Mouse (Mus musculus): ENCODE measurements around the gene Abcb8. TPM values are rescaled to one million over a fixed set of nuclear protein-coding genes. Genes with fewer than 3 reads are reported as not detected.

The Abcb8 gene
- total RNA-seq, 1 experiment: 46.5 TPM

DNA sequence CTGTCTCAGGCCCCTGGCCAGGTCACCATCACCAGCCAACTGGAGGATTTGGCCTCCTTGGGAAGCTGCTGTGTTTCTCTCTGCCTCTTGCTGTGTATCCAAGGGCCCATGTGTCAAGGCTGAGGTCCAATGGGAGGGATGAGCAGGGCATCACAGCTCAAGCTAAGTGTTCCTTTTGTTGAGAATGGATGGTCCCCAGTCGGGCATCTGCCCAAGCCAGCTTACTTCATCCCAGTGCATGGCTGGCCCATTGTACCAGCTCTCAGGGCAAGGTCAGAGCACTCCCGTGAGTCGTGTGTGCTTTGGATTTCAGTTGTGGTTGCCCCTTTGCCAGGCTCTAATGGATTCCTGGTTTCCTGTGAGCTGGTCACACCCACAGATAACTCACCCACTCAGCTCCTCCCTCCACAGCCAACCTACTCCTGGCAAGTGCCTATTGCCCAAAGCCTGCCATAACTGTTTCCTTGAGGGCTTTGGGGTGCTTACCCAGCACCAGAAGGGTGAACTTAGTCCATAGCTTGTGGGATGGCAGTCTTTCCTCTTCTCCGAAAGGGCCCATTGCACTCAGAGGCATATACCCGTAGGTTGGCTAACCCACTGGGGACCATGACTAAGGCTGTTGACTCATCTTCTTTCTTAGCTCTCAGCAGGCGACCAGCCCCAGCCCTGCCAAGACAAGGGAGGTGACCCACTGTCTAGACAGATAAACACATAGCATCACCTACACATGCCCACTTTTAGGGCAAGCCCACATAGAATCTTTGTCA is 11.3 kb downstream of the Abcb8 start:
- H3K36me3 ChIP-seq (ENCODE audit: control insufficient read depth, insufficient read depth, low read length, poor library complexity, severe bottlenecking): peaks cover 8% of the 10 kb centered on the region; the same call in 1 of the 2 replicates
- DNase-seq (ENCODE audit: low read depth, low spot score): no peak
- no peaks in the 10 kb centered on the region for H3K9me3 ChIP-seq (ENCODE audit: control insufficient read depth, insufficient read depth, low read depth, low read length)
- in situ Hi-C loops (cut with MboI; ENCODE audit: low sequenced_read_pairs in 2 of 2, unreplicated experiment in 2 of 2): no loop called here
- no peak overlapping the region for H3K9ac ChIP-seq (ENCODE audit: insufficient read depth, low read depth, low read length, poor library complexity, severe bottlenecking)
- H3K27ac ChIP-seq (ENCODE audit: insufficient read depth, low read depth, low read length, poor library complexity, severe bottlenecking): no peak overlapping the region
- no peak overlapping the region for H3K4me3 ChIP-seq (ENCODE audit: insufficient read depth in 1 of 2, low read depth in 1 of 2, low read length in 2 of 2, poor library complexity in 1 of 2, severe bottlenecking in 1 of 2)
- TF ChIP-seq HCFC1 (IDR thresholded peaks at IDR 0.05; ENCODE audit: borderline replicate concordance, insufficient read depth, low read length) (no peak), ZC3H11A (IDR thresholded peaks at IDR 0.05; ENCODE audit: borderline replicate concordance, low read depth, low read length) (no peak), CHD2 (IDR thresholded peaks at IDR 0.05; ENCODE audit: low read depth, low read length) (no peak), ZNF384 (IDR thresholded peaks at IDR 0.05; ENCODE audit: low read depth, low read length) (no peak), MAFK (IDR thresholded peaks at IDR 0.05; ENCODE audit: insufficient read depth, low read depth, low read length) (no peak)
- H3K4me1 ChIP-seq (ENCODE audit: control insufficient read depth in 2 of 2, insufficient read depth in 2 of 2, low read length in 2 of 2, poor library complexity in 1 of 2): peaks cover 0 to 7% of the 10 kb centered on the region in 2 experiments; a peak in 2 of 4 replicates

DNA sequence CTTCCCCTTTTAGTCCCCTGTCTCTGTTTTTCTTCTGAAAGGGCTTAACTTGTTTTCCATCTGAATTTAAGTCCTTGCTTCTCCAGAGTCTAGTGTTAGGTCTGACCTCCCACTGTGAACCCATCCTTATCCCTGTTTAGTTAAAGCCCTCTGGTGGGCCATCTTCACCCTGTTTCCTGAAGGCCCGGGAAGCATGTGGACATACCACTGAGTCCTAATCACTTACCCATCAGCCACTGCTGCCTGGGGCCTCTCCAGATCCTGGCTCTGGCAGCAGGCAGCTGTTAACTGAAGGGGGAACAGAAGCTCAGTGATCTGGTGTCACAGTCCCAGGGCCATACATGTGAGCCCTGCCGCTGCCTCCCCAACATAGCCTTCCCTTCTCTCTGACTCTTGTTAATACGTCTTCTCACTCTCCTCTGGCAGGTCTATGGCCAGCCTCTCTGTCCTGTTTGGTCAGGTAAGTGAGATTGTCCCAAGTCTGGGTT is 12.0 kb downstream of the Abcb8 start:
- Histone ChIP-seq H3K4me1 (ENCODE audit: control insufficient read depth in 2 of 2, insufficient read depth in 2 of 2, low read length in 2 of 2, poor library complexity in 1 of 2) (peaks cover 0 to 3% of the 10 kb centered on the region in 2 experiments; a peak in 1 of 4 replicates), H3K9me3 (ENCODE audit: control insufficient read depth, insufficient read depth, low read depth, low read length) (no peaks in the 10 kb centered on the region), H3K27ac (ENCODE audit: insufficient read depth, low read depth, low read length, poor library complexity, severe bottlenecking) (no peak overlapping the region), H3K36me3 (ENCODE audit: control insufficient read depth, insufficient read depth, low read length, poor library complexity, severe bottlenecking) (peaks cover 8% of the 10 kb centered on the region; the same call in 1 of the 2 replicates), H3K4me3 (ENCODE audit: insufficient read depth in 1 of 2, low read depth in 1 of 2, low read length in 2 of 2, poor library complexity in 1 of 2, severe bottlenecking in 1 of 2) (no peak overlapping the region), H3K9ac (ENCODE audit: insufficient read depth, low read depth, low read length, poor library complexity, severe bottlenecking) (no peak overlapping the region)
- in situ Hi-C loops (cut with MboI; ENCODE audit: low sequenced_read_pairs in 2 of 2, unreplicated experiment in 2 of 2): no loop called here
- no peak for TF ChIP-seq CHD2 (IDR thresholded peaks at IDR 0.05; ENCODE audit: low read depth, low read length)
- no peak for TF ChIP-seq ZC3H11A (IDR thresholded peaks at IDR 0.05; ENCODE audit: borderline replicate concordance, low read depth, low read length)
- no peak for TF ChIP-seq MAFK (IDR thresholded peaks at IDR 0.05; ENCODE audit: insufficient read depth, low read depth, low read length)
- TF ChIP-seq ZNF384 (IDR thresholded peaks at IDR 0.05; ENCODE audit: low read depth, low read length): no peak
- TF ChIP-seq HCFC1 (IDR thresholded peaks at IDR 0.05; ENCODE audit: borderline replicate concordance, insufficient read depth, low read length): no peak
- DNase-seq (ENCODE audit: low read depth, low spot score): no peak

GRCm38 (mm10) chr5:24408651-24409050 is 15.2 kb downstream of the Abcb8 start:
- Histone ChIP-seq H3K9me3 (ENCODE audit: control insufficient read depth, insufficient read depth, low read depth, low read length) (no peaks in the 10 kb centered on the region), H3K9ac (ENCODE audit: insufficient read depth, low read depth, low read length, poor library complexity, severe bottlenecking) (no peak overlapping the region), H3K36me3 (ENCODE audit: control insufficient read depth, insufficient read depth, low read length, poor library complexity, severe bottlenecking) (peaks cover 8% of the 10 kb centered on the region; the same call in 1 of the 2 replicates), H3K4me3 (ENCODE audit: insufficient read depth in 1 of 2, low read depth in 1 of 2, low read length in 2 of 2, poor library complexity in 1 of 2, severe bottlenecking in 1 of 2) (no peak overlapping the region), H3K4me1 (ENCODE audit: control insufficient read depth in 2 of 2, insufficient read depth in 2 of 2, low read length in 2 of 2, poor library complexity in 1 of 2) (peaks cover 0 to 3% of the 10 kb centered on the region in 2 experiments; a peak in 1 of 4 replicates), H3K27ac (ENCODE audit: insufficient read depth, low read depth, low read length, poor library complexity, severe bottlenecking) (no peak overlapping the region)
- in situ Hi-C loops (cut with MboI; ENCODE audit: low sequenced_read_pairs in 2 of 2, unreplicated experiment in 2 of 2): no loop called here
- TF ChIP-seq CHD2 (IDR thresholded peaks at IDR 0.05; ENCODE audit: low read depth, low read length) (no peak), MAFK (IDR thresholded peaks at IDR 0.05; ENCODE audit: insufficient read depth, low read depth, low read length) (no peak), HCFC1 (IDR thresholded peaks at IDR 0.05; ENCODE audit: borderline replicate concordance, insufficient read depth, low read length) (no peak), ZNF384 (IDR thresholded peaks at IDR 0.05; ENCODE audit: low read depth, low read length) (no peak), ZC3H11A (IDR thresholded peaks at IDR 0.05; ENCODE audit: borderline replicate concordance, low read depth, low read length) (no peak)
- no peak for DNase-seq (ENCODE audit: low read depth, low spot score)

- in situ Hi-C loops (cut with MboI; ENCODE audit: low sequenced_read_pairs in 2 of 2, unreplicated experiment in 2 of 2): no loop called here
- TF ChIP-seq ZNF384 (IDR thresholded peaks at IDR 0.05; ENCODE audit: low read depth, low read length) (no peak), ZC3H11A (IDR thresholded peaks at IDR 0.05; ENCODE audit: borderline replicate concordance, low read depth, low read length) (no peak), HCFC1 (IDR thresholded peaks at IDR 0.05; ENCODE audit: borderline replicate concordance, insufficient read depth, low read length) (no peak), MAFK (IDR thresholded peaks at IDR 0.05; ENCODE audit: insufficient read depth, low read depth, low read length) (no peak), CHD2 (IDR thresholded peaks at IDR 0.05; ENCODE audit: low read depth, low read length) (no peak)
- Histone ChIP-seq H3K27ac (ENCODE audit: insufficient read depth, low read depth, low read length, poor library complexity, severe bottlenecking) (no peak overlapping the region), H3K36me3 (ENCODE audit: control insufficient read depth, insufficient read depth, low read length, poor library complexity, severe bottlenecking) (peaks cover 6% of the 10 kb centered on the region; the same call in 1 of the 2 replicates), H3K4me3 (ENCODE audit: insufficient read depth in 1 of 2, low read depth in 1 of 2, low read length in 2 of 2, poor library complexity in 1 of 2, severe bottlenecking in 1 of 2) (no peak overlapping the region), H3K9ac (ENCODE audit: insufficient read depth, low read depth, low read length, poor library complexity, severe bottlenecking) (no peak overlapping the region), H3K4me1 (ENCODE audit: control insufficient read depth in 2 of 2, insufficient read depth in 2 of 2, low read length in 2 of 2, poor library complexity in 1 of 2) (peaks cover 0 to 3% of the 10 kb centered on the region in 2 experiments; a peak in 1 of 4 replicates), H3K9me3 (ENCODE audit: control insufficient read depth, insufficient read depth, low read depth, low read length) (no peaks in the 10 kb centered on the region)
- DNase-seq (ENCODE audit: low read depth, low spot score): no peak
These were observed 16.0 kb downstream of the Abcb8 start for GRCm38 (mm10) chr5:24409466-24409865.

Data from ES-E14 (cell line).